Mouse (Mus musculus) left cerebral cortex, postnatal 25 days (tissue): Measurements from ENCODE around the gene Gm49673. TPM values are rescaled to one million over a fixed set of nuclear protein-coding genes. Genes with fewer than 3 reads are reported as not detected.
"Not testable (repeated sequence)": the region's sequence is repeated elsewhere in the genome, so short reads cannot be mapped to it uniquely, and the experiment has no call there.

Experiments used
- DNase-seq, 2 experiments: peaks; one replicate each; pipeline ENCODE4 v3.0.0; 2022; ENCODE audit warnings: low spot score in 2 of 2, mixed read lengths in 1 of 2
- intact Hi-C: fragments of 180-260 bp; cut with DNase I; formaldehyde crosslinking; loops from one replicate; pipeline ENCODE4 v1.15.1; 2025
- total RNA-seq, 2 experiments: library from RNA; stranded (reverse); gene quantifications; 2 replicates each; pipeline ENCODE4 v1.2.3; 2021

The Gm49673 gene
- total RNA-seq, 2 experiments from 2014 or later = 0.14 to 0.28 TPM

GRCm38 (mm10) chr17:8056637-8057138 is 90.9 kb downstream of the Gm49673 start:
- intact Hi-C loops = loop anchor here (10.0 kb wide), 1 partner anchor 108 kb away; the partner anchor contains the start of gene Fgfr1op
- peak in 1 of 2 experiments; percentile 25 for DNase-seq

- intact Hi-C loops = loop anchor here (10.0 kb wide), 1 partner anchor 109 kb away; the partner anchor contains the start of gene Fgfr1op
Measured at GRCm38 (mm10) chr17:8055919-8056589, 91.5 kb downstream of the Gm49673 start.

GRCm38 (mm10) chr17:8051247-8051646 is 96.3 kb downstream of the Gm49673 start:
- peak; percentile 74 to 88 for DNase-seq
- intact Hi-C loops = loop anchor here (10.0 kb wide), 1 partner anchor 114 kb away; the partner anchor contains the start of gene Fgfr1op

More at GRCm38 (mm10) chr17:8055919-8056589, 91.5 kb downstream of the Gm49673 start:
- not testable (repeated sequence) for DNase-seq

GRCm38 (mm10) chr17:8050218-8050617 is 97.4 kb downstream of the Gm49673 start:
- not testable (repeated sequence) for DNase-seq
- intact Hi-C loops = loop anchor here (10.0 kb wide), 1 partner anchor 115 kb away; the partner anchor contains the start of gene Fgfr1op

- intact Hi-C loops = not testable (repeated sequence)
- DNase-seq = peak; percentile 70 to 77
Measured at GRCm38 (mm10) chr17:8046178-8046577, 101.4 kb downstream of the Gm49673 start.

GRCm38 (mm10) chr17:8041197-8041596 is 106.4 kb downstream of the Gm49673 start:
- DNase-seq, intact Hi-C loops: not testable (repeated sequence)

GRCm38 (mm10) chr17:8039916-8040635 is 107.5 kb downstream of the Gm49673 start:
- DNase-seq, intact Hi-C loops: not testable (repeated sequence)

GRCm38 (mm10) chr17:8036976-8037375 is 110.6 kb downstream of the Gm49673 start:
- intact Hi-C loops, DNase-seq: not testable (repeated sequence)

Other genes with a start within 250 kb of the Gm49673 start
- 1 to 10 TPM; 4.9 to 5.8 TPM for gene Tagap, start 221.8 kb downstream of the Gm49673 start, total RNA-seq
- gene Rsph3a, start 202.2 kb downstream of the Gm49673 start, total RNA-seq = 10 to 100 TPM; 28.1 to 28.4 TPM
- gene Rnaset2a, start 309 bp upstream of the Gm49673 start, total RNA-seq = 1 to 10 TPM; 4.1 to 4.9 TPM
- gene Fgfr1op, start 17.7 kb upstream of the Gm49673 start, total RNA-seq = 10 to 100 TPM; 19.5 to 21.5 TPM
- not detected for gene Ccr6, start 88.3 kb upstream of the Gm49673 start, total RNA-seq
- gene Mpc1, start 135.1 kb upstream of the Gm49673 start, total RNA-seq = 100 to 1,000 TPM; 183 to 190 TPM
- gene Sft2d1, start 163.3 kb upstream of the Gm49673 start, total RNA-seq = 10 to 100 TPM; 57.1 to 64.1 TPM
- gene Prr18, start 189.7 kb upstream of the Gm49673 start, total RNA-seq = 10 to 100 TPM; 12.2 to 15.7 TPM
- gene T2, start 208.2 kb upstream of the Gm49673 start, total RNA-seq = under 1 TPM; 0.41 to 0.55 TPM